Mouse (Mus musculus) liver, embryonic 11.5 days (tissue): ENCODE results near the gene Cyp4f14. TPM values are rescaled to one million over a fixed set of nuclear protein-coding genes. Genes with fewer than 3 reads are reported as not detected.
"Not testable (repeated sequence)": the region's sequence is repeated elsewhere in the genome, so short reads cannot be mapped to it uniquely, and the experiment has no call there.

Experiments used
- ATAC-seq: fragments of 200-750 bp; cut with Nextera tagmentation; replicated peaks from 2 replicates; pipeline ENCODE4 v1.8.0; 2017; ENCODE audit warnings: moderate number of reproducible peaks, mild to moderate bottlenecking, moderate TSS enrichment, moderate library complexity; ENCODE audit not compliant: low FRiP score
- DNase-seq: peaks from one replicate; pipeline ENCODE4 v3.0.0-alpha.2; 2017; ENCODE audit warnings: low spot score
- H3K27ac ChIP-seq: fragments of 300-500 bp; sonication (generic); 2 replicates; pipeline ENCODE4 v1.5.1; 2014; ENCODE audit warnings: mild to moderate bottlenecking, low read depth, low read length, control low read depth
- H3K27me3 ChIP-seq: fragments of 300-500 bp; sonication (generic); replicated peaks from 2 replicates; pipeline ENCODE4 v1.6.1; 2014; ENCODE audit warnings: low read length, mixed read lengths; ENCODE audit not compliant: control insufficient read depth, insufficient read depth
- H3K36me3 ChIP-seq: fragments of 300-500 bp; sonication (generic); 2 replicates; pipeline ENCODE4 v1.6.1; 2014; ENCODE audit warnings: mild to moderate bottlenecking, low read length, moderate library complexity, mixed read lengths; ENCODE audit not compliant: control insufficient read depth, insufficient read depth
- H3K4me1 ChIP-seq: fragments of 300-500 bp; sonication (generic); replicated peaks from 2 replicates; pipeline ENCODE4 v1.6.1; 2014; ENCODE audit warnings: low read length, mixed read lengths; ENCODE audit not compliant: control insufficient read depth, insufficient read depth
- H3K4me2 ChIP-seq: fragments of 300-500 bp; sonication (generic); 2 replicates; pipeline ENCODE4 v1.6.1; 2014; ENCODE audit warnings: mild to moderate bottlenecking, control low read depth, moderate library complexity
- H3K4me3 ChIP-seq: fragments of 300-500 bp; sonication (generic); 2 replicates; pipeline ENCODE4 v1.5.1; 2014; ENCODE audit warnings: low read depth, low read length, control low read depth
- H3K9ac ChIP-seq: fragments of 300-500 bp; sonication (generic); 2 replicates; pipeline ENCODE4 v1.6.1; 2014; ENCODE audit warnings: low read depth, low read length, control low read depth
- H3K9me3 ChIP-seq: fragments of 300-500 bp; sonication (generic); 2 replicates; pipeline ENCODE4 v1.6.1; 2016; ENCODE audit warnings: low read length, inconsistent platforms, mixed read lengths; ENCODE audit not compliant: control insufficient read depth
- WGBS: fragments of 180-500 bp; shearing (Covaris S2); extraction: QIAGEN DNeasy Blood & Tissue Kit; methylation state at CpG from one replicate; pipeline ENCODE4 v1.1.7; 2014; 5-methylcytosine and 5-hydroxymethylcytosine counted together
- polyA plus RNA-seq: library from polyadenylated mRNA; unstranded; fragments of >200 nt; fragmentation: Nextera tagmentation; extraction: Ambion mirVana; gene quantifications from 2 replicates; pipeline ENCODE4 v1.2.1, GENCODE M21; 2014

Cyp4f14 gene
- polyA plus RNA-seq, 1 experiment from 2014 or later = not detected

- Histone ChIP-seq H3K4me1 (no peaks in the 10 kb centered on the region), H3K9me3 (no peaks in the 10 kb centered on the region), H3K4me2 (no peak overlapping the region), H3K4me3 (no peak overlapping the region), H3K27me3 (peaks cover 8% of the 10 kb centered on the region), H3K9ac (no peak overlapping the region), H3K36me3 (peaks cover 14% of the 10 kb centered on the region; the same call in 1 of the 2 replicates), H3K27ac (no peak overlapping the region)
- ATAC-seq = no peak
- 86% methylated on average over 14 of the region's 14 CpGs for WGBS
- no peak for DNase-seq
Measured at GRCm38 (mm10) chr17:32880320-32881218, 36.6 kb downstream of the Cyp4f14 start.

GRCm38 (mm10) chr17:32878773-32879172, 38.4 kb downstream of the Cyp4f14 start:
- peaks cover 8% of the 10 kb centered on the region for H3K27me3 ChIP-seq
- no peaks in the 10 kb centered on the region for H3K9me3 ChIP-seq
- ATAC-seq = no peak
- no peak overlapping the region for H3K4me3 ChIP-seq
- DNase-seq = no peak
- 93% methylated on average over 11 of the region's 11 CpGs for WGBS
- no peak overlapping the region for H3K27ac ChIP-seq
- peaks cover 14% of the 10 kb centered on the region; the same call in 1 of the 2 replicates for H3K36me3 ChIP-seq
- H3K9ac ChIP-seq = no peak overlapping the region
- no peaks in the 10 kb centered on the region for H3K4me1 ChIP-seq
- no peak overlapping the region for H3K4me2 ChIP-seq

- no peaks in the 10 kb centered on the region for H3K9me3 ChIP-seq
- no peak overlapping the region for H3K9ac ChIP-seq
- no peak overlapping the region for H3K4me3 ChIP-seq
- no peaks in the 10 kb centered on the region for H3K4me1 ChIP-seq
- WGBS = 6% methylated on average over 22 of the region's 22 CpGs
- peak overlapping the region; percentile 40; the same call in 1 of the 2 replicates for H3K4me2 ChIP-seq
- no peak overlapping the region for H3K27ac ChIP-seq
- DNase-seq (no peak), ATAC-seq (no peak)
- H3K27me3 ChIP-seq = peaks cover 8% of the 10 kb centered on the region
- H3K36me3 ChIP-seq = peaks cover 4% of the 10 kb centered on the region; the same call in 1 of the 2 replicates
Measured at GRCm38 (mm10) chr17:32877471-32878171, 39.5 kb downstream of the Cyp4f14 start.

GRCm38 (mm10) chr17:32872696-32873095, 44.4 kb downstream of the Cyp4f14 start:
- Histone ChIP-seq H3K36me3 (no peaks in the 10 kb centered on the region), H3K27me3 (peaks cover 6% of the 10 kb centered on the region), H3K9me3 (no peaks in the 10 kb centered on the region), H3K27ac (no peak overlapping the region), H3K4me3 (no peak overlapping the region), H3K4me1 (no peaks in the 10 kb centered on the region), H3K4me2 (no peak overlapping the region), H3K9ac (no peak overlapping the region)
- ATAC-seq = no peak
- no peak for DNase-seq
- 73% methylated on average over 5 of the region's 5 CpGs for WGBS

- Histone ChIP-seq H3K9me3 (no peaks in the 10 kb centered on the region), H3K9ac (no peak overlapping the region), H3K27ac (no peak overlapping the region), H3K36me3 (no peaks in the 10 kb centered on the region), H3K4me1 (no peaks in the 10 kb centered on the region), H3K4me2 (no peak overlapping the region), H3K4me3 (no peak overlapping the region), H3K27me3 (0 out of 2 replicates have a peak, but pooled peaks cover under 1% of the 10 kb centered on the region)
- 74% methylated on average over 4 of the region's 4 CpGs for WGBS
- ATAC-seq (no peak), DNase-seq (no peak)
Measured at GRCm38 (mm10) chr17:32872091-32872490, 45.1 kb downstream of the Cyp4f14 start.

- Histone ChIP-seq H3K27ac (no peak overlapping the region), H3K4me2 (no peak overlapping the region), H3K9ac (no peak overlapping the region), H3K9me3 (no peaks in the 10 kb centered on the region), H3K4me1 (no peaks in the 10 kb centered on the region), H3K4me3 (no peak overlapping the region), H3K36me3 (no peaks in the 10 kb centered on the region), H3K27me3 (no peaks in the 10 kb centered on the region)
- no peak for DNase-seq
- no peak for ATAC-seq
- WGBS = 93% methylated on average over 1 of the region's 1 CpGs
Measured at GRCm38 (mm10) chr17:32871483-32871882, 45.7 kb downstream of the Cyp4f14 start.

GRCm38 (mm10) chr17:32867266-32867665, 49.9 kb downstream of the Cyp4f14 start:
- H3K27ac ChIP-seq, H3K36me3 ChIP-seq, ATAC-seq, H3K9me3 ChIP-seq, H3K27me3 ChIP-seq, H3K9ac ChIP-seq, H3K4me1 ChIP-seq, H3K4me2 ChIP-seq, H3K4me3 ChIP-seq, DNase-seq: not testable (repeated sequence)
- 55% methylated on average over 3 of the region's 7 CpGs for WGBS

- DNase-seq, ATAC-seq, H3K27ac ChIP-seq, H3K4me3 ChIP-seq, H3K4me1 ChIP-seq, H3K36me3 ChIP-seq, H3K27me3 ChIP-seq, H3K9me3 ChIP-seq, H3K9ac ChIP-seq, H3K4me2 ChIP-seq: not testable (repeated sequence)
- WGBS = 41% methylated on average over 3 of the region's 6 CpGs
Measured at GRCm38 (mm10) chr17:32856713-32857112, 60.4 kb downstream of the Cyp4f14 start.
